Mouse (Mus musculus) olfactory bulb, adult 2 months (tissue): ENCODE results near the gene Zfp420. TPM values are rescaled to one million over a fixed set of nuclear protein-coding genes. Genes with fewer than 3 reads are reported as not detected.

Source experiments
- H3K27ac ChIP-seq: fragments of 200-500 bp; 2 replicates; pipeline ENCODE4 v1.5.1; 2012; ENCODE audit warnings: low read depth, low read length; ENCODE audit not compliant: insufficient read depth
- H3K4me1 ChIP-seq: fragments of 200-500 bp; 2 replicates; pipeline ENCODE4 v1.6.1; 2012; ENCODE audit warnings: low read length; ENCODE audit not compliant: control insufficient read depth, insufficient read depth
- H3K4me3 ChIP-seq: fragments of 200-500 bp; 2 replicates; pipeline ENCODE4 v1.5.1; 2012; ENCODE audit warnings: mild to moderate bottlenecking, low read depth, low read length, moderate library complexity; ENCODE audit not compliant: insufficient read depth
- CTCF ChIP-seq: fragments of 200-500 bp; IDR thresholded peaks from 2 replicates; pipeline ENCODE4 v1.5.1; 2012; ENCODE audit warnings: low read depth, mild to moderate bottlenecking, low read length, moderate library complexity; ENCODE audit not compliant: insufficient read depth
- POLR2A ChIP-seq: fragments of 200-500 bp; IDR thresholded peaks from 2 replicates; pipeline ENCODE4 v1.6.1; 2012; ENCODE audit warnings: mild to moderate bottlenecking, low read depth, low read length, moderate library complexity; ENCODE audit not compliant: insufficient read depth
- WGBS: fragments of 180-500 bp; shearing (Covaris S2); methylation state at CpG from one replicate; pipeline ENCODE4 v1.1.7; 2018; 5-methylcytosine and 5-hydroxymethylcytosine counted together
- polyA plus RNA-seq: library from polyadenylated mRNA; stranded (reverse); fragments of >200 nt; gene quantifications from 2 replicates; pipeline ENCODE4 v1.2.4, GENCODE M21; 2012; ENCODE audit warnings: low replicate concordance; ENCODE audit not compliant: missing spikeins, insufficient read depth, insufficient read length

Zfp420 gene
- polyA plus RNA-seq, 1 experiment: not detected

DNA sequence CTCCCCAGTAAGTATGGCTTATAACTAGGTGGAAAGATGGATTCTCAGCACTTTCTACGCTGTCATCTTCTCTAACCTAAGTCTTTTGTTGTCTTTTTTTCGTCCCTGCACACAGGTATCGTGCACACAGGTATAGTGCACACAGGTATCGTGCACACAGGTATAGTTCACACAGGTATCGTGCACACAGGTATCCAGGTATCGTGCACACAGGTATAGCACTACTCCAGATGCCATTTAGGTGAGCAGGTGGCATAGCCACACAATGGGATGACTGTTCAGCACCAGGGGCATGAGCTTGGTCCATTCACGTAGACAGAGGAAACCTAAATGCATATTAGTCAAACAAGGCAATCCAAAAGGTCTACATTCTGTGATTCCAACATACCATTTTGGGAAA, 30.7 kb downstream of the Zfp420 start:
- H3K4me1 ChIP-seq: no peaks in the 10 kb centered on the region
- no peak overlapping the region for H3K4me3 ChIP-seq
- TF ChIP-seq POLR2A (no peak), CTCF (no peak)
- 98% methylated on average over 7 of the region's 7 CpGs for WGBS
- H3K27ac ChIP-seq: no peak overlapping the region

DNA sequence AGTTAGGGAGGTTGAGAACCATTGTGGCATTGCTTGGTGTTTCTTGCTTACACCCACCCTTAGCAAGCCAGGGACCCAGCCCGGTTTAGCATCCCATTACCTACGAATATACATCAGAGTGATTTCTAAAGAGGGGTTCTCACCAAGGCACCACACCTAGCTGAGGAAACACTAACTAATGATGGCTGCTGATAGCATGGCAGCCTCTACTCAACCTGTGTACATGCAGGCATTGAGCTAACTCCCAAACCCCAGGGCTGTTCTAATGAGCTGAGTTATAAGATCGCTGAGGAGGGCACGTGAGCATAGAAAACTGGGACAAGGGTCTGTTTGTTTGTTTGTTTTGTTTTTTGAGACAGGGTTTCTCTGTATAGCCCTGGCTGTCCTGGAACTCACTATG, 33.0 kb downstream of the Zfp420 start:
- no peak for TF ChIP-seq CTCF
- TF ChIP-seq POLR2A: no peak
- 98% methylated on average over 4 of the region's 4 CpGs for whole genome bisulfite sequencing

DNA sequence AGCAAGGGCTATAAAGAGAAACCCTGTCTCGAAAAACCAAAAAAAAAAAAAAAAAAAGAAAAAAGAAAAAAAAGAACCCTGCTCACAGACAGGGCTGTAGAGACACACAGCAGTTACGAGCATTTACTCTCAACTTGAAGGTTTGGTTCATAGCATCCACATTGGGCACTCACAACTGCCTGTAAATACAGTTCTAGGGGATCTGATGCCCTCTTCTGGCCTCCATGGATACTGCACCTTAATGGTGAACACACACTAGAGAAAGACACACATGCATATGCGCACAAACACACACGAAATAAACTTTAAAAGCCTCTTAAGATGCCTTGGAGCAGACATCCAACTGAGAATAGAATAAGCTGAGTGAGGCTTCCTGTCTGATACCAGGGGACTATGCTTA, 38.6 kb downstream of the Zfp420 start:
- no peak overlapping the region for H3K27ac ChIP-seq
- H3K4me1 ChIP-seq: no peaks in the 10 kb centered on the region
- TF ChIP-seq POLR2A: no peak
- TF ChIP-seq CTCF: no peak
- WGBS: 95% methylated on average over 4 of the region's 4 CpGs
- H3K4me3 ChIP-seq: no peak overlapping the region

More for the DNA sequence above, 33.0 kb downstream of the Zfp420 start:
- Histone ChIP-seq H3K4me1 (no peaks in the 10 kb centered on the region), H3K4me3 (no peak overlapping the region), H3K27ac (no peak overlapping the region)

DNA sequence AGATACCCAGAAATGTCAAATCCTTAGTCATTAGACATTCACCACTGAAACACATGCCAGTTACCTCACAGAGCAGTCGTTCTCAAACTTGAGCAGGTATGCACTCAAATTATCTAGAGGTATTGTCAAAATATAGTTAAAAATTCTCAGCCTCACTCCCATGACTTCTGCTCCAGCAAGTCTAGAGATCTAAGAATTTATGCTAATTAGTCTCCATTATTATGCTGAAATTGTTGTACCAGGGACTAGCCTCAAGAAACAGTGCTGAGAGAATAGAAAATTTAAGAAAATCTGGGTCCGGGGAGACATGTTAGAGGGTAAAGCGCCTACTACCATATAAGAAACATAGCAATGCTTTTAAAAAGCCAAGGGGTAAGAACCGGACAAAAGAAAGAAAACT, 44.3 kb downstream of the Zfp420 start:
- Histone ChIP-seq H3K27ac (no peak overlapping the region), H3K4me1 (no peaks in the 10 kb centered on the region), H3K4me3 (no peak overlapping the region)
- 96% methylated on average over 4 of the region's 4 CpGs for WGBS
- TF ChIP-seq CTCF (no peak), POLR2A (no peak)

DNA sequence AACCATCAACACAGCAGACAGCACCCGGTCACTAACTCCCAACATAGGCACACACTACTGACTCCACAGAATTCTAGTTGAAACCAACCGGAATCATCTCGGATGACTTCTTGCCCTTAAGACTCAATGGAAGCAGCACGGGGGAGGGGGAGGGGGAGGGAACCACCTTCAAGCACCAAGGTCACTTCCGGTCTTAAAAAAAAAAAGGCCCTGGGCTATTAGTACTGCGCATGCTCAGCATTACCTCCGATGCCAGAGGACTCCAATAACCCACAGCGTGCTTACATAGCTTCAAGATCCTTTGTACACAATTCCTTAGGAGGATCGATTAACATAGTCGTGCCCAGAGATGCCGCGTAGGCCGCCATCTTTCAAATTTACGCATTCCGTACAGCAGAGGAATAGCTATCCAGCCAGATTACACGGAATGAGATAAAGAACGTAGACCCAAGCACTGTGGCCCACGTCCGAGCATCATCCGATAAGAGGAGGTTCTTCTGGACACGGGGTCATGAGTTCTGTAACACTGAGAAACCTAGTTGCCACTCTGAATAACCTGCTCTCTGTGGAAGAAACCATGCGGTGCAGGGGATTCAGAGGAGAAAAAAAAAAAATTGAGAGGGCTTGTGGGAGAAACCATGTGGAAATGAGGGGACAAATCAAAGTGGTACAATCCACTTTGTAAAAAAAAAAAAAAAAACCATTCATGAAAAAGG, 46.3 kb downstream of the Zfp420 start, which contains the start of gene Zfp27:
Gene Zfp27, minus strand, starts transcription at position 607 of the 716 bp plus-strand sequence.
- peak within 1 kb of the TSS; percentile 97 for H3K27ac ChIP-seq
- under 1% methylated on average over 22 of the region's 22 CpGs for WGBS
- H3K4me3 ChIP-seq: peak within 1 kb of the TSS; percentile 63
- peaks cover 1% of the 10 kb centered on the region; the same call in 1 of the 2 replicates for H3K4me1 ChIP-seq
- TF ChIP-seq POLR2A (no peak), CTCF (no peak)

DNA sequence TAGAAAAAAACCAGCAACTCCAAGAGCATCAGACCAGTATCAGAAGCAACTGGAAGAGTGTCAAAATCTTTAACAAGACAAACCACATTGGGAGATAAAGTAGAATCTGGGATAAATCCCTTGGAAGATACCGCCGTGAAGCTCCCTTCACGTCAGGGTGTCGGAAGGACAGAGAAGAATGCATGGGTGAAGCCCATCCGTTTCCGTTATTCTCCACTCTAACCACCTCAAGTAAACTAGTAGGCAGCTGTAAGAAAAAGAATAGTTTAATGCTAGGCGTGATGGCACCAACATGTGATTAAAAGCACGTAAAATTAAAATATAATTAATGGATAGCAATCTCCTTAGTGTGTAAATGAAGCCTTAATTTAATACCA, 46.9 kb downstream of the Zfp420 start:
- Histone ChIP-seq H3K27ac (peak overlapping the region; percentile 97), H3K4me3 (peak overlapping the region; percentile 43), H3K4me1 (peaks cover 3% of the 10 kb centered on the region; the same call in 1 of the 2 replicates)
- 5% methylated on average over 8 of the region's 8 CpGs for WGBS
- TF ChIP-seq POLR2A: no peak
- TF ChIP-seq CTCF: no peak

DNA sequence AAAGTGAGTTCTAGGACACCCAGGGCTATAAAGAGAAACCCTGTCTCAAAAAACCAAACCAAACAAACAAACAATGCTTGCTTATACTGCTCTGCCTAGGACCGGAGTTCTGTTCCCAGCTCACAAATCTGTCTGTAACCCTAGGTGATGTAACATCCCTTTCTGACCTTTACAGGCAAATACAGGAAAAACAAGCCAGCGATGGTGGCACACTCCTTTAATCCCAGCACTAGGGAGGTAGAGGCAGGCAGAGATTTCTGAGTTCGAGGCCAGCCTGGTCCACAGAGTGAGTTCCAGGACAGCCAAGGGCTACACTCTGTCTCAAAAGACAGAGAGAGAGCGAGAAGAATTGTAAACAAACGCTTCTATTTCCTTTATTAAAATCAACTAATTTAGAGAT, 47.4 kb downstream of the Zfp420 start:
- no peak for TF ChIP-seq POLR2A
- no peak for TF ChIP-seq CTCF
- WGBS: 90% methylated on average over 5 of the region's 5 CpGs
- Histone ChIP-seq H3K27ac (peak overlapping the region; percentile 97), H3K4me3 (no peak overlapping the region), H3K4me1 (peaks cover 3% of the 10 kb centered on the region; the same call in 1 of the 2 replicates)

DNA sequence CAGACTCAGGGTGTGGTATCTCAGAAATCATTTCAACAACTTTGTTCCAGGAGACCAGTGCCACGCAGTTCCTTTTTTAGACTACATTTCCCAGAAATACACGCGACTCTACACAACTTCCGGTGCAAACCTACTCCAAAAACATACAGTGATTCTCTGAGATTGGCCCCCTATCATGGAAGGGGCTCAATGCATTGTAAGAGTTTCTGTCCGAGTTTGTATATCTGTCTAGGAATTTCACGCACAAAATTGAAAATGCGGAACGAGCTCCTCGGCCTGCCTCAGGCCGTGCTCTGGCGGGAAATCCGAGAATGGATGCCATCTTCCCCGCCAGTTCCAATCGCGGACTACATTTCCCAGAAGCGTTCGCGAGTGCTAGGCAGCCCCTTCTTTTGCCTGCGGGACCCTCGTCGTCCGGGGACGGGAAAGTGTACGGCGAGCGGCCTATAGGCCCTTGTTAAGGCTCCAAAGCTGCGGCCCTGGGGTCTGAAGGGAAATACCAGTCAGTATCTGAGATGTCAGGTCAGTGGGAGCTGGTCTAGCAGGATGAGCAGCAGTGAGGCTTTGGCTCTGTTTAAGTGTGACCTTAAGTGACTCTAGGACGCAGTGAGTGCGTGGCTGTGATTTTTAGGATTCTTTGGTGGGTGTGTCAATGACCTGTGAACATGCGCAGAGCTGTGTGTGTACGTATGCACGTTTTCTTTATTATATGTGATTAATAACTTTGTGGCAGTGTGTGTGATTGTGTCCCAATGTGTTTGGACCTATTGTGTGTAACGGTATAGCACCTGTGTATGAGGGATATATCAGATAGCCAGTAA, 48.6 kb downstream of the Zfp420 start, which contains the start of gene Zfp383:
Gene Zfp383, plus strand, starts transcription at position 94 of the 821 bp plus-strand sequence.
- peak within 1 kb of the TSS; percentile 97 for H3K27ac ChIP-seq
- H3K4me1 ChIP-seq: peaks cover 3% of the 10 kb centered on the region; the same call in 1 of the 2 replicates
- H3K4me3 ChIP-seq: peak within 1 kb of the TSS; percentile 83
- WGBS: 0% methylated on average over 33 of the region's 33 CpGs
- peak; percentile 34; the same call in 1 of the 2 replicates for TF ChIP-seq POLR2A
- no peak for TF ChIP-seq CTCF

DNA sequence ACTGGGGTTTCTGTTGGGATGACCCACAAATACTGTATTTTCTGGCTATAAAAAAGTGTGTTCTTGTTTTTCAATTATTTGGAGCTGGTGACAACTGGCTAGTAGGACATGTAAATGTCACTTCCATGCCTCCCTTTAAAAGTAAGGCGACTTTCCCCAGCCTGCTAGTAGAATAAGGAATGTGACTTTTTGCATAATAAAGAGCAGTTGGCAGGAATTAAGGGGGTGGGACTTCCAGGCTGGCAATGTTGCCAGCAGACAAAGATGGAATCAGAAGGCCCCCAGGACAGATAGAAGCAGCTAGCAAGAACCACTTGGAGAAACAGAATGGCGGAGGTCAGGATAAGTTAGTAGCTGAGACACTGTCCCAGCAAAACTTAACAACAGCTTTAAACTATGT, 50.5 kb downstream of the Zfp420 start:
- peaks cover 3% of the 10 kb centered on the region; the same call in 1 of the 2 replicates for H3K4me1 ChIP-seq
- H3K4me3 ChIP-seq: no peak overlapping the region
- H3K27ac ChIP-seq: no peak overlapping the region
- 55% methylated on average over 2 of the region's 2 CpGs for WGBS
- no peak for TF ChIP-seq POLR2A
- TF ChIP-seq CTCF: no peak
